Mouse (Mus musculus): ENCODE measurements at regions not wholly inside any gene's neighbourhood (a gene's known extent, or its start where the extent isn't known, plus 50 kb on each side); places are given as distances from the start of the nearest gene placed in this dataset.

GRCm38 (mm10) chr8:31333545-31334297, 2094.8 kb upstream of the 5930422O12Rik start:
- TF ChIP-seq POLR2A (IDR thresholded peaks at IDR 0.05; ENCODE audit: extremely low read depth, insufficient read depth, low read length) = no peak
- no peak for TF ChIP-seq CTCF (IDR thresholded peaks at IDR 0.05; ENCODE audit: extremely low read depth, insufficient read depth, low read length)

Data from cortical plate, adult 2 months (tissue).